Comparison of ENCODE assay signal across 8 mouse cellular contexts in the genomic region with DNA sequence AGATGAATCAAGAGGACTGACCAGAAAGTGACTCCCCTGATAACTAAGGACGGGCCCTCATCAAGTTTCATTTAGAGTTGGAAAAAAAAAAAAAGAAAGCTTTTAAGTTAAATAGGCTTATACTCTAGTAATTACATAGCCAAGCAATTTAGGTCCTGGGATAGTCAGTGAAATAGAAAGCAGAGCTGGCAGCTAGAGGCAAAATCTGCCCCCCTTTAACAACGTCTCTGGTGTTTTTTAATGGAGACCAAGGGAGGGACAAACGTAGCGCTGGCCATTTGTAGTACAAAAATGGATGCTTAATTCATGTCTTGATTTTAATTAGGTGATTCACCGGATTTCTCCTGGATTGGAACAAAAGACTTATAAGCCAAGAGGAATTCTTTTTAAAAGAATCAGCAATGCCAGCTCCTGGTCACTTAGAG. TPM values are rescaled to one million over a fixed set of nuclear protein-coding genes. Genes with fewer than 3 reads are reported as not detected.
DNase-seq lines count a peak whose midpoint lies in the region; ATAC-seq and TF ChIP-seq lines count a peak whose summit lies in the region.

No protein-coding gene starts in this region.

- WGBS in heart, embryonic 11.5 days (ENCODE audit: insufficient replicate concordance): under 1% methylated on average over 5 of the region's 5 CpGs
- 2% methylated on average over 5 of the region's 5 CpGs for WGBS in forebrain, postnatal 0 days
- WGBS in liver, embryonic 15.5 days (ENCODE audit: insufficient replicate concordance): under 1% methylated on average over 5 of the region's 5 CpGs

- peak overlapping the region; percentile 97 for H3K9ac ChIP-seq in heart, embryonic 11.5 days (ENCODE audit: low read depth, low read length)
- peak overlapping the region; percentile 94 for H3K9ac ChIP-seq in MEL (ENCODE audit: control insufficient read depth, low read depth, low read length, poor library complexity, severe bottlenecking)
- H3K9ac ChIP-seq in forebrain, postnatal 0 days: peak overlapping the region; percentile 96
- peak overlapping the region; percentile 77 for H3K9ac ChIP-seq in liver, embryonic 15.5 days

- intact Hi-C loops in heart, postnatal 36 days (cut with DNase I): loop anchor here (5.0 kb wide), 2 partner anchors 368 to 898 kb away; a partner anchor contains a TSS

- peaks cover 17% of the 10 kb centered on the region for H3K4me1 ChIP-seq in heart, embryonic 11.5 days (ENCODE audit: control insufficient read depth, insufficient read depth, low read length)
- H3K4me1 ChIP-seq in MEL (ENCODE audit: control insufficient read depth in 1 of 2, insufficient read depth in 2 of 2, low read length in 2 of 2): peaks cover 5 to 19% of the 10 kb centered on the region in 2 experiments
- peaks cover 6% of the 10 kb centered on the region; the same call in 1 of the 2 replicates for H3K4me1 ChIP-seq in forebrain, postnatal 0 days (ENCODE audit: insufficient read depth)
- H3K4me1 ChIP-seq in liver, embryonic 15.5 days (replicated peaks): peaks cover 55% of the 10 kb centered on the region

- no peak for TF ChIP-seq POLR2A in MEL (IDR thresholded peaks at IDR 0.05; ENCODE audit: control insufficient read depth in 1 of 2, insufficient read depth in 1 of 2, low read depth in 1 of 2, low read length in 2 of 2, poor library complexity in 1 of 2)

- no peak for DNase-seq in heart, postnatal 36 days
- peak; percentile 63 for DNase-seq in MEL (ENCODE audit: low read depth, low spot score)
- peak; percentile 54 for DNase-seq in forebrain, postnatal 0 days
- DNase-seq in urinary bladder, adult 18-20 months (ENCODE audit: low spot score in 2 of 2): no peak
- no peak for DNase-seq in cerebellum, adult 11-12 months
- DNase-seq in cerebellum, postnatal 4 days (ENCODE audit: low spot score in 2 of 2): no peak

- TF ChIP-seq EP300 in MEL (IDR thresholded peaks at IDR 0.05; ENCODE audit: low read depth in 1 of 2, low read length in 2 of 2): no peak; a peak in 1 of 4 replicates

- peak overlapping the region; percentile 90 for H3K4me3 ChIP-seq in heart, embryonic 11.5 days (ENCODE audit: low read depth, low read length)
- peak overlapping the region; percentile 87 to 96 for H3K4me3 ChIP-seq in MEL (ENCODE audit: control insufficient read depth in 1 of 2, insufficient read depth in 1 of 2, low read depth in 2 of 2, low read length in 2 of 2)
- H3K4me3 ChIP-seq in forebrain, postnatal 0 days (ENCODE audit: low read depth, low read length): peak overlapping the region; percentile 90
- peak overlapping the region; percentile 75 for H3K4me3 ChIP-seq in liver, embryonic 15.5 days (replicated peaks)

- H3K36me3 ChIP-seq in heart, embryonic 11.5 days (ENCODE audit: control insufficient read depth, insufficient read depth, low read length): no peaks in the 10 kb centered on the region
- peaks cover 0 to 18% of the 10 kb centered on the region in 2 experiments; a peak in 3 of 4 replicates for H3K36me3 ChIP-seq in MEL (ENCODE audit: control insufficient read depth in 1 of 2, insufficient read depth in 2 of 2, low read length in 2 of 2)
- no peaks in the 10 kb centered on the region for H3K36me3 ChIP-seq in forebrain, postnatal 0 days (ENCODE audit: insufficient read depth)
- H3K36me3 ChIP-seq in liver, embryonic 15.5 days (replicated peaks): no peaks in the 10 kb centered on the region

- peak overlapping the region; percentile 99 for H3K27ac ChIP-seq in heart, embryonic 11.5 days (ENCODE audit: low read depth, low read length)
- H3K27ac ChIP-seq in MEL (ENCODE audit: control insufficient read depth, low read depth, low read length): peak overlapping the region; percentile 78
- peak overlapping the region; percentile 94 for H3K27ac ChIP-seq in forebrain, postnatal 0 days (ENCODE audit: low read depth, low read length)
- H3K27ac ChIP-seq in liver, embryonic 15.5 days (replicated peaks): peak overlapping the region; percentile 89

- H3K9me3 ChIP-seq in heart, embryonic 11.5 days (replicated peaks; ENCODE audit: control insufficient read depth, low read length): no peaks in the 10 kb centered on the region
- H3K9me3 ChIP-seq in MEL (replicated peaks; ENCODE audit: insufficient read depth, low read length): no peaks in the 10 kb centered on the region
- no peaks in the 10 kb centered on the region for H3K9me3 ChIP-seq in forebrain, postnatal 0 days (ENCODE audit: low read length)
- no peaks in the 10 kb centered on the region for H3K9me3 ChIP-seq in liver, embryonic 15.5 days (replicated peaks)

- H3K4me2 ChIP-seq in heart, embryonic 11.5 days: peak overlapping the region; percentile 99
- peak overlapping the region; percentile 92 for H3K4me2 ChIP-seq in forebrain, postnatal 0 days (ENCODE audit: low read depth)
- peak overlapping the region; percentile 95 for H3K4me2 ChIP-seq in liver, embryonic 15.5 days

- peaks cover 24% of the 10 kb centered on the region for H3K79me2 ChIP-seq in MEL (ENCODE audit: control insufficient read depth, insufficient read depth, low read length, poor library complexity)

- TF ChIP-seq RAD21 in MEL (IDR thresholded peaks at IDR 0.05; ENCODE audit: low read depth, low read length): no peak

- ATAC-seq in heart, embryonic 11.5 days (replicated peaks; ENCODE audit: insufficient number of reproducible peaks, low FRiP score, low TSS enrichment): no peak
- no peak for ATAC-seq in forebrain, postnatal 0 days
- ATAC-seq in liver, embryonic 15.5 days (ENCODE audit: insufficient read depth): no peak

- no peak for TF ChIP-seq CTCF in MEL (IDR thresholded peaks at IDR 0.05 in 2 of 3, conservative IDR thresholded peaks at IDR 0.05 in 1 of 3; ENCODE audit: control insufficient read depth in 1 of 3, insufficient read depth in 1 of 3, low read depth in 2 of 3, low read length in 3 of 3, poor library complexity in 1 of 3, severe bottlenecking in 1 of 3)
- TF ChIP-seq CTCF in forebrain, postnatal 0 days (IDR thresholded peaks at IDR 0.05; ENCODE audit: low read depth): no peak

- H3K27me3 ChIP-seq in heart, embryonic 11.5 days (ENCODE audit: control insufficient read depth, insufficient read depth, low read length): no peaks in the 10 kb centered on the region
- no peaks in the 10 kb centered on the region for H3K27me3 ChIP-seq in MEL (ENCODE audit: control insufficient read depth in 1 of 2, insufficient read depth in 2 of 2, low read length in 2 of 2)
- H3K27me3 ChIP-seq in forebrain, postnatal 0 days (ENCODE audit: insufficient read depth, low read length): no peaks in the 10 kb centered on the region
- peaks cover 13% of the 10 kb centered on the region; the same call in 1 of the 2 replicates for H3K27me3 ChIP-seq in liver, embryonic 15.5 days

TF ChIP-seq in MEL, 35 proteins besides CTCF, POLR2A, EP300 and RAD21:
- TF ChIP-seq ZNF384 (IDR thresholded peaks at IDR 0.05; ENCODE audit: low read depth, low read length): peak; percentile 55; the same call in 1 of the 2 replicates
- no peak for TF ChIP-seq BHLHE40 (IDR thresholded peaks at IDR 0.05; ENCODE audit: borderline replicate concordance, low read depth, low read length)
- TF ChIP-seq GATA1 (IDR thresholded peaks at IDR 0.05; ENCODE audit: low read depth, low read length): peak; percentile 18; the same call in 1 of the 2 replicates

RNA-seq across cellular contexts. Expression of a gene that starts 1.0 kb away (rescaled TPM):
- polyA plus RNA-seq in heart, embryonic 11.5 days (2014; fragmentation: Nextera tagmentation; extraction: Ambion mirVana): 53.4 and 54.4 TPM in 2 replicates
- total RNA-seq in heart, postnatal 36 days (2021): 10 to 100 TPM; 31.4 to 34.5 TPM
- total RNA-seq in MEL (2012; rRNA removed): 13.7 and 14.9 TPM in 2 replicates
- polyA plus RNA-seq in MEL (2012; ENCODE audit: insufficient read depth in 1 of 2, insufficient read length in 2 of 2, low read depth in 1 of 2, low replicate concordance in 2 of 2, missing spikeins in 1 of 2): 10 to 100 TPM in 1 of 2 experiments, not detected in 1; 29.3 TPM
- total RNA-seq in forebrain, postnatal 0 days (2014; rRNA removed): 256 and 302 TPM in 2 replicates
- 234 and 258 TPM in 2 replicates for polyA plus RNA-seq in forebrain, postnatal 0 days (2015; fragmentation: Nextera tagmentation; extraction: Ambion mirVana)
- polyA plus RNA-seq in liver, embryonic 15.5 days (2015; fragmentation: Nextera tagmentation; extraction: Ambion mirVana): 12.5 and 12.8 TPM in 2 replicates

Comparison
In these comparisons a context has a peak if more than half of its experiments do, and no peak if none do; other contexts are left out.
1. DNase-seq: peak in MEL (single experiment) and forebrain, postnatal 0 days (single experiment); none in heart, postnatal 36 days (0 of 2), urinary bladder, adult 18-20 months (0 of 2), cerebellum, adult 11-12 months (single experiment) and cerebellum, postnatal 4 days (0 of 2).
2. Peak in every context shown above with its lines, with median percentiles within 50 percentile points of each other: H3K27ac ChIP-seq, H3K4me2 ChIP-seq, H3K4me3 ChIP-seq and H3K9ac ChIP-seq.